Mouse (Mus musculus) ovary, postnatal 10 days (tissue): ENCODE results near the gene Amph.
"Not testable (repeated sequence)": the region's sequence is repeated elsewhere in the genome, so short reads cannot be mapped to it uniquely, and the experiment has no call there.

ENCODE experiments used
- DNase-seq: peaks from one replicate; pipeline ENCODE4 v3.0.0; 2022; ENCODE audit warnings: low spot score

Gene Amph

GRCm38 (mm10) chr13:18948171-18949028 lies at the start of gene Amph:
TSS of gene Amph (plus strand) at chr13:18948205.
- peak; percentile 4 for DNase-seq

GRCm38 (mm10) chr13:18903623-18904022 lies 44.4 kb upstream of the Amph start:
- no peak for DNase-seq

- DNase-seq: no peak
Observed at GRCm38 (mm10) chr13:18914774-18915173, 33.2 kb upstream of the Amph start.

GRCm38 (mm10) chr13:18933191-18933590 lies 14.8 kb upstream of the Amph start:
- DNase-seq: not testable (repeated sequence)

- DNase-seq: no peak
Observed at GRCm38 (mm10) chr13:18947686-18948085, 319 bp upstream of the Amph start.

GRCm38 (mm10) chr13:18949029-18949350 lies 985 bp downstream of the Amph start:
- no peak for DNase-seq

- no peak for DNase-seq
Observed at GRCm38 (mm10) chr13:18949626-18950200, 1.7 kb downstream of the Amph start.

GRCm38 (mm10) chr13:18953575-18953974 lies 5.6 kb downstream of the Amph start:
- no peak for DNase-seq

GRCm38 (mm10) chr13:18956065-18956913 lies 8.3 kb downstream of the Amph start:
- no peak for DNase-seq

- no peak for DNase-seq
Observed at GRCm38 (mm10) chr13:18957028-18957427, 9.0 kb downstream of the Amph start.

GRCm38 (mm10) chr13:18972571-18972970 lies 24.6 kb downstream of the Amph start:
- no peak for DNase-seq

GRCm38 (mm10) chr13:18974351-18974750 lies 26.3 kb downstream of the Amph start:
- DNase-seq: no peak

GRCm38 (mm10) chr13:18987266-18987665 lies 39.3 kb downstream of the Amph start:
- DNase-seq: no peak

- DNase-seq: no peak
Observed at GRCm38 (mm10) chr13:18988323-18988722, 40.3 kb downstream of the Amph start.

- DNase-seq: no peak
Observed at GRCm38 (mm10) chr13:18989185-18989714, 41.2 kb downstream of the Amph start.

- no peak for DNase-seq
Observed at GRCm38 (mm10) chr13:19002502-19002901, 54.5 kb downstream of the Amph start.

GRCm38 (mm10) chr13:19004406-19004805 lies 56.4 kb downstream of the Amph start:
- no peak for DNase-seq

- DNase-seq: no peak
Observed at GRCm38 (mm10) chr13:19008440-19008839, 60.4 kb downstream of the Amph start.

- DNase-seq: no peak
Observed at GRCm38 (mm10) chr13:19014825-19015375, 66.9 kb downstream of the Amph start.

GRCm38 (mm10) chr13:19021529-19021928 lies 73.5 kb downstream of the Amph start:
- no peak for DNase-seq

GRCm38 (mm10) chr13:19022310-19022709 lies 74.3 kb downstream of the Amph start:
- DNase-seq: no peak

GRCm38 (mm10) chr13:19025091-19025688 lies 77.2 kb downstream of the Amph start:
- no peak for DNase-seq
